Mouse (Mus musculus) forebrain, embryonic 16.5 days (tissue): ENCODE results near the gene Ankdd1a. TPM values are rescaled to one million over a fixed set of nuclear protein-coding genes. Genes with fewer than 3 reads are reported as not detected.

Experiments used
- ATAC-seq: fragments of 200-750 bp; cut with Nextera tagmentation; 2 replicates; pipeline ENCODE4 v1.8.0; 2017; ENCODE audit warnings: mild to moderate bottlenecking, moderate library complexity
- H3K27ac ChIP-seq: fragments of 300-500 bp; sonication (generic); 2 replicates; pipeline ENCODE4 v1.5.1; 2014; ENCODE audit warnings: low read length, control low read depth
- H3K27me3 ChIP-seq: fragments of 300-500 bp; sonication (generic); replicated peaks from 2 replicates; pipeline ENCODE4 v1.6.1; 2014; ENCODE audit warnings: low read length; ENCODE audit not compliant: control insufficient read depth, insufficient read depth
- H3K36me3 ChIP-seq: fragments of 300-500 bp; sonication (generic); 2 replicates; pipeline ENCODE4 v1.6.1; 2014; ENCODE audit not compliant: control insufficient read depth, insufficient read depth
- H3K4me1 ChIP-seq: fragments of 300-500 bp; sonication (generic); replicated peaks from 2 replicates; pipeline ENCODE4 v1.6.1; 2014; ENCODE audit warnings: low read length; ENCODE audit not compliant: control insufficient read depth, insufficient read depth
- H3K4me2 ChIP-seq: fragments of 300-500 bp; sonication (generic); 2 replicates; pipeline ENCODE4 v1.6.1; 2014; ENCODE audit warnings: mild to moderate bottlenecking, low read length, control low read depth
- H3K4me3 ChIP-seq: fragments of 300-500 bp; sonication (generic); replicated peaks from 2 replicates; pipeline ENCODE4 v1.5.1; 2014; ENCODE audit warnings: mild to moderate bottlenecking, low read length, control low read depth
- H3K9ac ChIP-seq: fragments of 300-500 bp; sonication (generic); replicated peaks from 2 replicates; pipeline ENCODE4 v1.6.1; 2014; ENCODE audit warnings: low read depth, low read length, control low read depth
- H3K9me3 ChIP-seq: fragments of 300-500 bp; sonication (generic); 2 replicates; pipeline ENCODE4 v1.6.1; 2016; ENCODE audit warnings: low read length; ENCODE audit not compliant: control insufficient read depth
- WGBS: fragments of 180-500 bp; shearing (Covaris S2); extraction: QIAGEN DNeasy Blood & Tissue Kit; methylation state at CpG from one replicate; pipeline ENCODE4 v1.1.7; 2014; 5-methylcytosine and 5-hydroxymethylcytosine counted together
- polyA plus RNA-seq: library from polyadenylated mRNA; unstranded; fragments of >200 nt; fragmentation: Nextera tagmentation; extraction: Ambion mirVana; gene quantifications from 2 replicates; pipeline ENCODE4 v1.2.1, GENCODE M21; 2015

Ankdd1a gene
- polyA plus RNA-seq, 1 experiment from 2014 or later = 0.46 TPM

DNA sequence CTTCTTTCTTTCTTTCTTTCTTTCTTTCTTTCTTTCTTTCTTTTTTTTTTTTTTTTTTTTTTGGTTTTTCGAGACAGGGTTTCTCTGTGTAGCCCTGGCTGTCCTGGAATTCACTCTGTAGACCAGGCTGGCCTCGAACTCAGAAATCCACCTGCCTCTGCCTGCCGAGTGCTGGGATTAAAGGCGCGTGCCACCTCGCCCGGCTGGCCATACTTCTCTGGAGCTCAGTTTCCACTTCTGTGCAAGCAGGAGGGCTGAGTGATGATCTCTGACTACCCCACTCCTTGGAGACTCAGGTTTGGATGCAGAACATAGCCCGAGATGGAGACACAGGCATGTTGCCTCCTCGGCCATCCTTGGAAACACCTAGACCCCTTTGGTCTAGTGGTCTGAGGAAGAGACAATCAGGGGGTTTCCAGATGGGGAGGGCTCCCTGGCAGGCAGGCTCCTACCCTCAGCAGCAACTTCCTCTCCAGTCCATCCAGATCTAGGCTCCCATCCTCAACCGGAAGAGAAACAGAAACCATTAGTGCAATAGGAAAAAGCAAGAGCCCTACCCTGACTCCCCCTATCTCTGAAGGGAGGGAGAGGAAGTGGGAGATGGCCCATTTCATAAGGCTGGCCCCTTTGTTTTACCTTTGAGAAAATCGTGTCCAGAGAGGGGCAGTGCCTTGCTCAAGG lies 15.9 kb upstream of the Ankdd1a start:
- no peaks in the 10 kb centered on the region for H3K4me1 ChIP-seq
- no peak overlapping the region for H3K27ac ChIP-seq
- no peak for ATAC-seq
- H3K4me2 ChIP-seq = no peak overlapping the region
- no peaks in the 10 kb centered on the region for H3K36me3 ChIP-seq
- H3K4me3 ChIP-seq = no peak overlapping the region
- H3K27me3 ChIP-seq = no peaks in the 10 kb centered on the region
- no peaks in the 10 kb centered on the region for H3K9me3 ChIP-seq
- H3K9ac ChIP-seq = no peak overlapping the region
- 89% methylated on average over 10 of the region's 11 CpGs for WGBS

DNA sequence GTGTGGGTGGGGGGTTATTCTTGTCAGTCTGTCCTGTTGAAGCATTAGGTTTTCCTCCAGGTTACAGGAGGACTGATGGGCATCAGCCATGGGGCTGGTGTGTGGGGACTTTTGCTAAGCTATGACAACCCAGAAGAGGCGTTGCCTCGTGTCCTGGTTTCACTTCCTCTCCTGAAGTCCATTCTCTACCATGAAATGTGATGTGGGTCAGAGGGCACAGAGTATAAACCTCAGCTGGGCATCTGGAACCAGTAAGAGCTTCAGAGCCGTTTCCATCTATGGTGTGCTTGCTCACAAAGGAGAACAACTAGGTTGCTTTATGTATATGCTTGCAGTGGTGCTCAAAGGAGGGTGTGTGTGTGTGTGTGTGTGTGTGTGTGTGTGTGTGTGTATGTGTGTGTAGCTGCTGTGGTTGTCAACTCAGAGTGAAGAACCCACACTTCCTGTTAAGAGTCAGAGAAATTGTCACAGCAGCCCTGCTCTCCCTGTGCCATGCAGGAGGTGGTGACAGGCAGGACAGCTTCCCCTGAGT lies 15.3 kb upstream of the Ankdd1a start:
- no peak for ATAC-seq
- H3K4me1 ChIP-seq = no peaks in the 10 kb centered on the region
- H3K4me3 ChIP-seq = no peak overlapping the region
- H3K4me2 ChIP-seq = no peak overlapping the region
- no peaks in the 10 kb centered on the region for H3K27me3 ChIP-seq
- H3K36me3 ChIP-seq = no peaks in the 10 kb centered on the region
- 76% methylated on average over 3 of the region's 3 CpGs for WGBS
- H3K9ac ChIP-seq = no peak overlapping the region
- H3K9me3 ChIP-seq = no peaks in the 10 kb centered on the region
- H3K27ac ChIP-seq = no peak overlapping the region

DNA sequence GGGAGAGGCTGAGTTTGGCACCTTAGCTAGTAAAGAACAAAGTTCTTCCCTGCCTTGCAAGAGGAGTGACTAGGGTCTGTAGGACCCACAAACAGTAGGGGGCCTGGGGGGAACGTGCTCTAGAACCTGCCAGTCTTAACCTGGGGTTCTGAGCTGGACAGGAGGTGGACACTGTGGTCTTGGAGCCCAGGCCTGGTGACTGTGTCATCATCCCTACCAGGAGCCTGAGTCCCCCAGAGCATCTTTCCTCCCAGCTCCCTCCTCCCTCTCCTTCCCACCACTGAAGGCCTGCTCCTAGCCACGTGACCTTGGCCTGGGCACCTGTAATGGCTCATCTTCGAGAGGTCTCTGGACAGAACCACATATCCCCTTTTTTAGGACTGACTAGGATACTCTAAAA lies 14.1 kb upstream of the Ankdd1a start:
- H3K36me3 ChIP-seq = no peaks in the 10 kb centered on the region

DNA sequence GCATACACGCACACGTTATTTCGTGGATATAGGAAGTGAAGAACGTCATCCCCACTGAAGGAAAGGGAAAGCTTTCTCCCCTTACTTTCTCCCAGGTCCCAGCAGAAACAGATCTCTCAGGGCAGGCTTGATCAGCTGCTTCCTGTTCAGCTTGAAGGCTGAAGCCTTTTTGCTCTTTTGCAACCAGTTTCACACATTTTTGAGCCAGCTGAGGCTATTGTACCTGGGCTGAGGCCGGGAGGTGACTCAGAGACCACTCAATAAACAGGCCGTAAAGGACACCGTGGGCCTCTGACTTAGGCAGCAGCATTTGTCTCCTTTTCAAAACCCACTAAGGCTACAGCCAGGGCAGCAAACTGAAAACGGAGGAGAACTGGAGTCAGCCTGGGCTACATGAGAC lies 13.0 kb upstream of the Ankdd1a start:
- no peak for ATAC-seq
- no peak overlapping the region for H3K4me3 ChIP-seq
- H3K27ac ChIP-seq = no peak overlapping the region
- H3K9ac ChIP-seq = no peak overlapping the region
- WGBS = 87% methylated on average over 8 of the region's 8 CpGs
- no peak overlapping the region for H3K4me2 ChIP-seq
- no peaks in the 10 kb centered on the region for H3K4me1 ChIP-seq
- H3K9me3 ChIP-seq = no peaks in the 10 kb centered on the region
- H3K27me3 ChIP-seq = no peaks in the 10 kb centered on the region
- no peaks in the 10 kb centered on the region for H3K36me3 ChIP-seq

More for the DNA sequence above, 14.1 kb upstream of the Ankdd1a start:
- Histone ChIP-seq H3K27ac (no peak overlapping the region), H3K4me1 (no peaks in the 10 kb centered on the region), H3K4me2 (no peak overlapping the region), H3K9ac (no peak overlapping the region), H3K27me3 (no peaks in the 10 kb centered on the region), H3K4me3 (no peak overlapping the region), H3K9me3 (no peaks in the 10 kb centered on the region)
- WGBS = 82% methylated on average over 3 of the region's 3 CpGs
- no peak for ATAC-seq

DNA sequence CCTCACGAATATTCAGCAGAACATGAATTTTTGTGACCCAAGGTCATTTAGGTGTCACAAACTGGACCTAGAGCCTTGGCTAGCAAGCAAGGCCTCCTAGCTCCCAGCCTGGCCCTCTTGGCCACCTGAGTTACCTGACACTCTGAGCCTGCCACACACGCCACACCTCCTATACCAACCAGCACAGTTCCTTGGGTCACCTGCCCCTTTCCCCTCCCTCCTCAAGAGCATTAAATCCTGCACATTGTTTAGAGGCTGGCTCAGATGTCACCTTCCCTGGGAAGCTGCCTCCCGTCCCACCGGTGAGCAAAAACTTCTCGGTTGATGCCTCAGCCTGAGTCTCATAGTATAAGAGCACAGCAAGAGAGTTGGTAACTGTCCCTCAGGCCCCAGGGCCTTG lies 11.3 kb upstream of the Ankdd1a start:
- Histone ChIP-seq H3K9ac (no peak overlapping the region), H3K27me3 (no peaks in the 10 kb centered on the region), H3K9me3 (no peaks in the 10 kb centered on the region), H3K4me3 (no peak overlapping the region), H3K27ac (no peak overlapping the region), H3K4me1 (no peaks in the 10 kb centered on the region), H3K4me2 (no peak overlapping the region), H3K36me3 (no peaks in the 10 kb centered on the region)
- no peak for ATAC-seq
- 81% methylated on average over 5 of the region's 5 CpGs for WGBS

DNA sequence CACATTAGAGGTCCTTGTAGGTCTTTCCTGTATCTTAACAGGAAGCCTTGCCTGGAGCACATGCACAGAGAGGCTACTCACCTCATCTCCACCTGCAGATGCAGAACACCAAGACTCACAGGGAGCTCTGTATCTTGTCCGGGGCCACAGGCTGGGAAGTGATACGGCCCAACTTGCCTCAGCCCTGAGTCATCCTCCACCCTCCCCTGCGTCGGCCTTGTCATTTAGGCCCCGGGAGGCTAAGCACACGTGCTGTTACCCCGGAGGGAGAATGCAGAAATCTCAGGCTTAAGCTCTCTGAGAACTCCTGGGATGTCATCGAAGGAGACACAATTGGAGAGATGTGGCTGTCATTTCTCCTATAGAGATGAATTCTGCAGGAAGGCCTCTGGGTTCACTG lies 9.7 kb upstream of the Ankdd1a start:
- ATAC-seq = no peak
- Histone ChIP-seq H3K4me1 (no peaks in the 10 kb centered on the region), H3K9ac (no peak overlapping the region), H3K9me3 (no peaks in the 10 kb centered on the region), H3K36me3 (no peaks in the 10 kb centered on the region), H3K27me3 (no peaks in the 10 kb centered on the region), H3K4me2 (no peak overlapping the region), H3K4me3 (no peak overlapping the region), H3K27ac (no peak overlapping the region)
- WGBS = 56% methylated on average over 8 of the region's 8 CpGs

DNA sequence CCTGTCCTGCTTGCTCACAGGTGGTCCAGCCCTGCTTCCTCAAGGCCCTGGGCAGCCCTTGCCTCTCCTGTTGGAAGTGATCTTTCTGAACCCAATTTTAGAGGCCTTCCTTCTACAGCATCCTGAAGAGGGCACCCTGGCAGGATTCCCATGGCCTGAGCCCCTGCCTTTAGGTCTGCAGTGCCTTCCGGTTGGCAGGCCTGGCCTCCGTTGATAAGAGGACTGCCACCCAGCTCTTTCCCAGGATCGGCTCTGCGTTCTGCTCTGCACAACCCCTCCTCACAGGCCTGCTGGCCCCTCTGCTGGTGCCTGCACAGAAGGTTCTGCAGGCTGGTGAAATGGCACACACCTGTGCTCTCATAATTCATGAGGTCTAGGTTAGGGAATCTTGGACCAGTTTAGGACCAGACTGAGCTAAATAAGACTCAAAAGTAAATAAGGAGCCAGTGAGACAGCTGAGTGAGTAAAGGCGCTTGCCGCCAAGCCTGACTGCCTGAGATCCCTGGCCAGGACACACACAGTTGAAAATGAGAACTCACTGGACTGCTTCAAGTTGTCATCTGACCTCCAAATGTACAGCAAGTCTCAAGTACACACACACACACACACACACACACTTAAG lies 8.5 kb upstream of the Ankdd1a start:
- no peaks in the 10 kb centered on the region for H3K9me3 ChIP-seq
- H3K9ac ChIP-seq = no peak overlapping the region
- peaks cover 4% of the 10 kb centered on the region for H3K4me1 ChIP-seq
- no peaks in the 10 kb centered on the region for H3K36me3 ChIP-seq
- no peak for ATAC-seq
- no peaks in the 10 kb centered on the region for H3K27me3 ChIP-seq
- 82% methylated on average over 6 of the region's 6 CpGs for WGBS
- no peak overlapping the region for H3K27ac ChIP-seq
- H3K4me2 ChIP-seq = no peak overlapping the region
- H3K4me3 ChIP-seq = no peak overlapping the region

DNA sequence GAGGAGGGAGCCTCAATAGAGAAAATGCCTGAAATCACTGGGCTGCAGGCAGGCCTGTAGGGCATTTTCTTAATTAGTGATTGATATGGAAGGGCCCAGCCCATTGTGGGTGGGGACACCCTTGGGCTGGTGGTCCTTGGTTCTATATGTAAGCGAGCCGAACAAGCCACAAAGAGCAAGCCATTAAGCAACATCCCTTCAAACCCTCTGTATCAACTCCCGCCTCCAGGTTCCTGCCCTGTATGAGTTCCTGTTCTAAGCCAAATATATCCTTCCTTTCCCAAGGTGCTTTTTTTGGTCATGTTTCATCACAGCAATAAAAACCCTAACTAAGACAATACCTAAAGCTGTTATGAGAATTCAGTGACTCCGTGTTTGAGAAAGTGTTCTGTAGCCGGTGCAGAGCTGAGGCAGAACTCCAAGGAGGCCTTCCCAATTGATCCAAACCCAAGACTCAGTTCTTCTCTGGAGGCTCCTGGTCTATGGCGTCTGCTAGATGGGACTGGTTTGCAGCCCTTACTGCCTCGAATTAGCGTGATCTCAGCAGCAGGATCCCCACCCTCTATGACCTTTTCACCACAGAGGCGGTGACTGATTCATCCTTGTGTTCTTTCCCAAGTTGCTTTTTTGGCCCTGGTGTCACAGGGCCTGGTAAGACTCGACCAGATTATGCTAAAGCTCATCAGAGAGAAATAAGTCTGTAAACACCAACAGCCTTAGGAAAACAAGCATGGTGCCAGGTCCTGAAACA lies 5.6 kb upstream of the Ankdd1a start:
- H3K27me3 ChIP-seq = no peaks in the 10 kb centered on the region
- ATAC-seq = no peak
- H3K9ac ChIP-seq = no peak overlapping the region
- H3K9me3 ChIP-seq = no peaks in the 10 kb centered on the region
- no peak overlapping the region for H3K4me3 ChIP-seq
- no peak overlapping the region for H3K4me2 ChIP-seq
- no peak overlapping the region for H3K27ac ChIP-seq
- no peaks in the 10 kb centered on the region for H3K36me3 ChIP-seq
- WGBS = 86% methylated on average over 10 of the region's 10 CpGs
- H3K4me1 ChIP-seq = peaks cover 9% of the 10 kb centered on the region

DNA sequence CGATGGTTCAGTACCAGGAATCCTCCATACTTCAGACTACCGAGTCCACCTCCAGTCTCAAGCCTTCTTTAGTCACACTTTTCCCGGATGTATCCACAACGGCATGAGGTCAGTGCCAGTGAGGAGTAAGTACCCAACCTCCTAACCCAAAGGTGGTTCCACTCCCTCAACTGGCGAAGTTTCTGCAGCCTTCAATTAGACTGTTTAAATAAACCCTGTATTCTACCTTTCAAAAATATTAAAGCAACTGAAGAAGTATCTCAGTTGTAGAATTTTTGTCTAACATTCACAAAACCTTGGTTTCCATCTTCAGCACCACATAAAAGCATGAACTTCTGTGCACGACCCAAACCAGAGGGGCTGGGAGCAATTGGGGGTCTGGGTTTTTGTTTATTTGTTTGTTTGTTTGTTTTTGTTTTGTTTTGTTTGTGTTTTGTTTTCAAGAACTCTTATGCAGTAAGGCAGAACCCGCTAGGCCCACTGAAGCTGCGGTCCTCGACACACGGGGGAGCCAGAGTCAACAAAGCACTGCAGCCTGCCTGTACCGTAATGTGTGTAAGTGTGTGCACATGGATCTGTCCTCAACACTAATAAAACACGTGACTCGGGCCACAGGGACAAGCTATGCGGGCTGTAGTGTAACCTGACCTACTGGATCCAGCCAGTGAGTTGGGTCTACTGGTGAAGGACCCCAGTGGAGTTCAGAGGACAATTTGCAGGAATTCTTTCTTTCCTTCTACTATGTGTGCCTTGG lies 3.8 kb upstream of the Ankdd1a start:
- peak; percentile 77 for ATAC-seq
- H3K36me3 ChIP-seq = no peaks in the 10 kb centered on the region
- peaks cover 15% of the 10 kb centered on the region for H3K4me1 ChIP-seq
- H3K9ac ChIP-seq = no peak overlapping the region
- no peaks in the 10 kb centered on the region for H3K9me3 ChIP-seq
- no peak overlapping the region; the same call in 1 of the 2 replicates for H3K4me2 ChIP-seq
- no peak overlapping the region for H3K4me3 ChIP-seq
- WGBS = 24% methylated on average over 14 of the region's 14 CpGs
- H3K27ac ChIP-seq = no peak overlapping the region
- H3K27me3 ChIP-seq = no peaks in the 10 kb centered on the region
